Mouse (Mus musculus) lung, adult 2 months (tissue): ENCODE measurements around the gene Zfp503.

ENCODE experiments used
- CTCF ChIP-seq: fragments of 200-500 bp; IDR thresholded peaks from 2 replicates; pipeline ENCODE4 v1.5.1; 2011; ENCODE audit warnings: mild to moderate bottlenecking, low read length, control low read depth; ENCODE audit not compliant: insufficient read depth
- POLR2A ChIP-seq: fragments of 200-500 bp; IDR thresholded peaks from 2 replicates; pipeline ENCODE4 v1.6.1; 2011; ENCODE audit warnings: low read depth, mild to moderate bottlenecking, control low read depth, low read length, borderline replicate concordance; ENCODE audit errors: extremely low read depth

GRCm38 (mm10) chr14:22003631-22004030 is 14.2 kb upstream of the Zfp503 start:
- TF ChIP-seq CTCF: no peak
- TF ChIP-seq POLR2A: no peak
